Mouse (Mus musculus) thymus, postnatal 0 days (tissue): ENCODE results near the gene Nrxn2. TPM values are rescaled to one million over a fixed set of nuclear protein-coding genes. Genes with fewer than 3 reads are reported as not detected.

Experiments used
- DNase-seq: peaks from one replicate; pipeline ENCODE4 v3.0.0-alpha.2; 2015; ENCODE audit warnings: low spot score
- polyA plus RNA-seq: library from polyadenylated mRNA; unstranded; fragments of >200 nt; fragmentation: Nextera tagmentation; extraction: Ambion mirVana; gene quantifications from 2 replicates; pipeline ENCODE4 v1.2.1, GENCODE M21; 2015

Gene Nrxn2
- polyA plus RNA-seq, 1 experiment from 2014 or later: 0.10 TPM

DNA sequence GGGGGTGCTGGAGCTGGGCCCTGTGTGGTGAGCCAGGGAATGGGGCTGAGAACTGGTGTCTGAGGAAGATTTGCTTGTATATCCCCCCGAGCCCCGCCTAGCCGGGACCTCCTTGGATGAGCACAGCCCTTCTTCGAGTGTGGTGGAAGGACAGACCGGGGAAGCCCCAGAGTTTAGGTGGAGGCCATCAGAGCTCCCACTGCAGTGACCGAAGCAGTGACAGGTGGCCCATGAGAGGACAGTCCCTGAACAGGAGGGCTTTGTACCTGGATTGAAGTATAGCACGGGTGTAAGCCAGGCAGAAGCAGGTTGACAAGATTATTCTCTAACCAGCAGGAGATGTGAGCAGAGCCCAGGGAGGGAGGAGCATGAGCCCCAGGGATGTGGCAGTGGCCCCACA is 31.3 kb downstream of the Nrxn2 start:
- DNase-seq: no peak

GRCm38 (mm10) chr19:6452030-6452494 is 33.5 kb downstream of the Nrxn2 start:
- DNase-seq: peak; percentile 80

GRCm38 (mm10) chr19:6452672-6453310 is 34.3 kb downstream of the Nrxn2 start:
- no peak for DNase-seq

DNA sequence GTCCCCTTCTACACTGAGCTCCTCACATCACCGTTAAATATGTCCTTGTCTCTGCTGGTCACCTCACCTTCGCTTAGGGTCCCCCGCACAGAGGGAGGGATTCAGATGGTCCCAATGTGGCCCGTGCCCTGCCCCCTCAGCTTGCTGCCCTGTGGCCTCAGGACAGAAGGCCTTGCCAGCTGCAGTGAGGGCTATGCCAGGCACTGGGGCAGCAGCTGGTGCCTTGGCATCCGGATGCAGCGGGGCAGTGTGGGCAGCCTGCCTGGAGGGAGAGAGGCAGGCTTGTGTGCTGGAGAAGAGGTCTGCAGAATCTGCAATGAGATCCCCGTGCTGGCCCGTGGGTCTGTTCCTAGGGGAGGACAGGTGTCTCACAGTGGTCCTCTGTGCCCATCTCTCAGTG is 34.8 kb downstream of the Nrxn2 start:
- DNase-seq: no peak

- no peak for DNase-seq
These were observed 35.6 kb downstream of the Nrxn2 start for GRCm38 (mm10) chr19:6454041-6454720.

DNA sequence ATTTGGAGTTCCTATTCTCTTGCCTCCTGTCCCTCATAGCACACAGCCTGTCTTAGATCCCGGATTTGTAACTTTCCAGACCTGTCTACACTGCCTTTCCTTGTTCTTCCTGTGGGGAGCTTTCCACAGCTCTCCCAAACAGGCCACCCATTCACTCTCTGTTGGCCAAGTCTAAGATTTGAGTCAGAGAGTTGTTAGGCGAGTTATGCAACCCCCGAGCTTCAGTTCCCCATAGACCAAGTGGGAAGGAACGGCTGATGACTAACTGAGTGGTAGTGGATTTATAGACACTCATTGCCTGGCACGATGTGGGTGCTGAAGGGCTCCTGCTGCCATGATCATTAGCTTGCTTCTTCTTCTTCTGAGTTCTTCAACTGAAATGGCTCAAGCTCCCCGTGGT is 41.0 kb downstream of the Nrxn2 start:
- no peak for DNase-seq

DNA sequence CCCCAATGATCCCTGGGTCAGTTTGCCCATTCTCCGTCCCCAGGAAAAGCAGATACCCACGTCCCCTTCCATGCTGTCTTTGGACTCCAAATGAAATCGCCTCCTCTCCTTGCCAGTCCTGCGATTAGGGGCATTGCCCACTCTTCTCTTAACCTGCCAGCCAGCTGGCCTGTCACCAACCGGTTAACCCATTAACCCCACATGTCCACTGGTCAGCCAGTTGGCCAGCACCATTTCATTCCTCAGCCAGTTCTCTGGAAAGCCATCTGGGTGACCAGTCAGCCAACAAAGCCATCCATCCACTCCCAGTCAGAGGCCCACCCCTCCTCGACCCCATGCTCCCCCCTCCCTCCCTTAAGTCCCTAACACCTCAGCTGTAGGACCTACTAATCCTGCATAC is 44.3 kb downstream of the Nrxn2 start:
- DNase-seq: no peak

DNA sequence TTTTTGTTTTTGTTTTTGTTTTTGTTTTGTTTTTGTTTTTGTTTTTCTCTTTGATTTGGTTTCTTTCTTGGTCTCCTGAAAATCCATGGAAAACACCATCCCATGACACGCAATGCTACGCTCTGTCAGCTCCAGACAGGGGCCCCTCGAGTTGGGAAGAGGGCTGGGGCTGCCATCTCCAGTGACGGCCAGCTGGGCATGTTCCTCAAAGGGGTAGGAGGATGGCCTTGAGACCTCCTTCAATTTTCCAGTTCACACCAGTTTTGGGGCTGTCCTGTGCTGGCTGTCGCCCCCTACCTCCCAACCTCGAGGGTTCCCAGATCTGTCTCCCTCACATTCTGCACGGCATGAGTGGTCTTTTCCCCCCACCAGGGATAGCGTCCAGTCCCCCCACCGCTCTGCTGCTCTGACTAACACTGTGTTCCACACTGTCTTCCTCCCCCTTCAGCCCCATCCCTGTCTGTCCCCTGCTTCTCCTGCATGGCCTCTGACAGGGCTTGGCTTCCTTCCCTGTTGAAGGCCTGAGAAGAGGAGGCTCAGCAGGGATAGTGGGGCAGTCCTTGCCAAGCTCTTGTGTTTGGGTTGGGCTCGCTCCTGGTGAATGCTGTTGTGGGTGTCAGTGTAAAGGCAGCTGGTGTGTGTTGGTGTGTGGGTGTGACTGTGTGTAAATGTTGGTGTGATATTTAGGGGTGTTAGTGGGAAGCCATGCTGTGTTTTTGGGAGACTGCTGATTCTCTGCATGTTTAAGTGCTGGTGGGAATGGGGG is 46.0 kb downstream of the Nrxn2 start:
- DNase-seq: no peak

DNA sequence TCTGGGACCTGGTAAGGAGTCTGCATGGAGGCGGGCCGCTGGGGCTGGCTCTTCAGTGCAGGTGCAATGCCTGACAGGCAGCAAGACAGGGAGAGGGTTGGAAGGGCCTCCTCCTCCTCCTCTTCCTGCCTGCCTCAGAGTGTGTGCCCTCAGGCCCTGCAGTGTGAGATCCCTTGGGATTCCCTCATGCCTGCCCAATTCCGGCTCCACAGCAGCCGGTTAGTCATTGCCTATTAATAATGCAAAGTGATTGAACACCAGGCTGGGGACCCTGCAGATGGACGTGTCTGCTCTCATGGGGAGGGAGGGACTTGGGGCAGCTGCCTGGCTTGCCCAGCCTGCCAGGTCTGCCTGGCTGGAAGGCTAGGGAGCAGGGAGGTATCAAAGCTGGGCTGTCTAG is 46.6 kb downstream of the Nrxn2 start:
- no peak for DNase-seq

GRCm38 (mm10) chr19:6466945-6467344 is 48.4 kb downstream of the Nrxn2 start:
- no peak for DNase-seq

DNA sequence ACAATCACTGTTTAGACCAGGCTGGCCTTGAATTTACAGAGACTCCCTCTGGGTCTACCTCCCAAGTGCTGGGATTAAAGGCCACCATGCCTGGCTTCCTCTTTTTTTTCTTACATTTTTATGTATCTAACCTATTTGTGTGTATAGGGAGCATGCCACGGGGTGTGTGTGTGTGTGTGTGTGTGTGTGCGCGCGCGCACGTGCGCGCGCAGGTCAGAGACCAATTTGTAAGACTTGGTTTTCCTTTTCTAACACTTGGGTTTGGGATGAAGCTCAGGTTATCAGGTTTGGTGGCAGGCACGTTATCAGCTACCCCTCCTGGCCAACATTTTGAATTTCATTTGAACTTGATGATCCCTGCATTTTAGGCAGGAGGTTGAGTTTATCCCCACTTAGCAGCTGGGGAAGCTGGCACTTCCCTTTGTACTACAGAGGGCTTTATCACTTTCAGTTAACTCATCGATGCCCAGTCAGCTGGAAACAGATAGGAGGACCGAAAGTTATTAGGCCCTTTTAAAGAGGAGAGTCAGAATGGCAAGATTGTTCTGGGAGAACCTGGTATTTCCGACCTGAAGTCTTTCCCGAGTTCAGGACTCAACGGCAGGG is 48.9 kb downstream of the Nrxn2 start:
- no peak for DNase-seq

- no peak for DNase-seq
These were observed 53.1 kb downstream of the Nrxn2 start for GRCm38 (mm10) chr19:6471630-6472029.

- no peak for DNase-seq
These were observed 54.3 kb downstream of the Nrxn2 start for GRCm38 (mm10) chr19:6472821-6473220.

DNA sequence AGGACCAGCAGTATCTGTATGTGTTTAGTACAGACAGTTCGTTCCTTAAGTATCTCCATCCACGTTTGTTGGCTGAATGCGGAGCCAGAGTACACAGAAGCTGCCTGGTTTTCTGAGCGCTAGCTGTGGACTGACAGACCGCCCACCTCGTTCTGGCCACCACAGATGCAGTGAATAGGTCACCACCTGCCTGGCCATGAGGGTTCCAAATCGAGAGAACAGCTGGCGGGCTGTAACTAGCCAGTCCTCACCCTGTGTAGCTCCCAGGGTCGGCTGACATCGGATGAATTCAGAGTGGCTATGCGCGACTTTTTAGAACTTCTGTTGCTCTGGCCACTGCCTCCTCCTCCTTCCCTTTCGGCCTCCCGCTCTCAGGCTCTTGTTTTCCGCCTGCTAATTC is 56.2 kb downstream of the Nrxn2 start:
- DNase-seq: no peak

GRCm38 (mm10) chr19:6475129-6475528 is 56.6 kb downstream of the Nrxn2 start:
- no peak for DNase-seq

- no peak for DNase-seq
These were observed 58.5 kb downstream of the Nrxn2 start for GRCm38 (mm10) chr19:6477007-6477406.

- DNase-seq: no peak
These were observed 60.0 kb downstream of the Nrxn2 start for GRCm38 (mm10) chr19:6478566-6478965.

- no peak for DNase-seq
These were observed 64.4 kb downstream of the Nrxn2 start for GRCm38 (mm10) chr19:6482886-6483285.

DNA sequence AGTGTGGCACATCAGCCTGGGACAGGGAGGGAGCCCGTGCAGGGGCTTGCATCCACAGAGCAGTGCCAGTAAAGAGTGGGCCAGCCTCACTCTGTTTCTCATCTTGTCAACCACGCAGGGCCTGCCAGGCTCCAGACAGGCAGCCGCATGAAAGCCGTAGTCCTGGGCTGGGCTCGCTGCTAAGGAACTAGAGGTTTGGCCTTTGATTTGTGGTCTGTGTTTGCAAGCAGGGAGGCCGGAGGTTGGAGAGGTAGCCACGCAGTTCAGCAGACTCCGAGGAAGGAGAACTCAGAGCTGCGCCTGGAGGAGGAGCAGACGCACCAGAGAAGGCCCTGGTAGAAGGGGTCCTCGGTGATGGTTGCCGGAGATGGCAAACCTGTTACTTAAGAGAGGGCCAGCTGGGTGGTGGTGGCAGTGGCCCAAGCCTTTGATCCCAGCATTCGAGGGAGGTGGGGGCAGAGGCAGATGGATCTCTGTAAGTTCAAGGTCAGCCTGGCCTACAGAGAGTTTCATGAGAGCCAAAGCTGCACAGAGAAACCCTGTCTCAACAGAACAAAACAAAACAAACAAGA is 66.6 kb downstream of the Nrxn2 start:
- DNase-seq: no peak

GRCm38 (mm10) chr19:6489030-6489429 is 70.5 kb downstream of the Nrxn2 start:
- peak; percentile 83 for DNase-seq

- DNase-seq: no peak
These were observed 73.0 kb downstream of the Nrxn2 start for GRCm38 (mm10) chr19:6491538-6491937.

DNA sequence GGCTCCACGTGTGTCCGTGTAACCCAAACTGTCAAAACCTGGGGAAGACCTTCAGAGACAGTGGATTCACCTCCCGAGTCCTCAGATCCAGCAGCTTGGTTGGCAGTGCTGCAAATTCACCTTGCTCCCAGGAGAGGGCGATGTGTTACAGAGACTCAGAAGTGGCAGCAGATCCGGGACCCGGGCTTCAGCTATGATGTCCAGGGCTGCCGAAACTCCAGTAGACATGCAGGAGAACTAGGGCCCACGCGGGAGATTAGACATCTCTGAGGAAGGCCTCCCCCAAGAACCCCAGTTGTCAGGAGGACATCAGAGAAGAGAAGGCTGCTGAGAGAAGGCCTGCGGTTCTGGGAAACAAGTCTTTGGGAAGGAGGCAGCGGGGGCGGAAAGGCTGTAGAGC is 73.6 kb downstream of the Nrxn2 start:
- peak; percentile 45 for DNase-seq
